Comparison of ENCODE assay signal across 8 mouse cellular contexts in the genomic region with DNA sequence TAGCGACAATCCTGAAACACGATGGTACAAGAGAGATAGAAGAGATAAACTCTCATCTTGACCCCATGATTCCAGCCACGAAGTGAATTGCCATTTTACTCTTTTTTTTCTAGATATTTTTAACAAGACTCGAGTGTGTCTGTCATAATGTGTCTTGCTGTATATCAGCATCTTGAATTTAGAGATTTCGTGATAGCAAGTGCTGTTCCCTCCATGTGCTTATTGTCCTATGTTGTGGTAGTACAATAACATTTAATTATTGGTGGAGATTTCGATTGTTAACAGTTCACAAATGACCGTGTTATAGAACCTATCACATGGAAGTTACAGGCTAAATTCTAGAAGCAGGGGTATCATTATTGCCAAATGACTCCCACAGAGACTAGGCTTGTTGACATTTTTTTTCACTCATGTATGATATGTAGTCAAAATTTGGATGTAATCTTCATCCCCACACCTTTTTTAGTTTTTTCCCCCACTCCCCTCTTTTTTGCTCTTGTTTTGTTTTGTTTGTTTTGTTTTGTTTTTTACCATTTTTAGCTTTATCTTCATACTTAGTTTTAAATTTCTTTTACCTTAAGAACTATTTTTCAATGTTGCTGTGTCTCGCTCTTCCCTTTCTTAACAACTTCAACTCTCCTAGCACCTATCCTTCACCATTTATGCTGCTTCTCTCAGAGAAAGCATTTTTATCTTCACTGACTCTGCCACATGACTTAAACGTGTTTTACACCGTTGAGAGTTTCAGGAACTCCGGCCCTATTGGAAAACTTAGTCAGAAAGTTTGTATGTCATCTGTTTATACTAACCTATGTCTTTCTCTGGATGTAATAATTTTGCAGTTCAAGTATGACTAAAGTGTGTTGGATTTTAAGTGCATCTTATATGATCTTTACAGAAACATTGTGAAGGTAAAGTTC. TPM values are rescaled to one million over a fixed set of nuclear protein-coding genes. Genes with fewer than 3 reads are reported as not detected.
DNase-seq lines count a peak whose midpoint lies in the region; ATAC-seq and TF ChIP-seq lines count a peak whose summit lies in the region.

No protein-coding gene starts in this region.

- TF ChIP-seq RAD21 in MEL (IDR thresholded peaks at IDR 0.05; ENCODE audit: low read depth, low read length), result no peak

- peak overlapping the region; percentile 96 for H3K4me2 ChIP-seq in heart, embryonic 13.5 days

- H3K36me3 ChIP-seq in heart, embryonic 13.5 days, result peaks cover 30% of the 10 kb centered on the region
- peaks cover 13 to 48% of the 10 kb centered on the region in 2 experiments for H3K36me3 ChIP-seq in MEL (ENCODE audit: control insufficient read depth in 1 of 2, insufficient read depth in 2 of 2, low read length in 2 of 2)
- peaks cover 45% of the 10 kb centered on the region for H3K36me3 ChIP-seq in hindbrain, embryonic 10.5 days
- peaks cover 39% of the 10 kb centered on the region for H3K36me3 ChIP-seq in midbrain, embryonic 10.5 days

- peaks cover 26% of the 10 kb centered on the region for H3K4me1 ChIP-seq in heart, embryonic 13.5 days
- H3K4me1 ChIP-seq in MEL (ENCODE audit: control insufficient read depth in 1 of 2, insufficient read depth in 2 of 2, low read length in 2 of 2), result peaks cover 7 to 34% of the 10 kb centered on the region in 2 experiments
- H3K4me1 ChIP-seq in hindbrain, embryonic 10.5 days (replicated peaks), result peaks cover 33% of the 10 kb centered on the region
- peaks cover 40% of the 10 kb centered on the region for H3K4me1 ChIP-seq in midbrain, embryonic 10.5 days

- no peaks in the 10 kb centered on the region for H3K27me3 ChIP-seq in heart, embryonic 13.5 days (replicated peaks)
- H3K27me3 ChIP-seq in MEL (ENCODE audit: control insufficient read depth in 1 of 2, insufficient read depth in 2 of 2, low read length in 2 of 2), result no peaks in the 10 kb centered on the region
- no peaks in the 10 kb centered on the region for H3K27me3 ChIP-seq in hindbrain, embryonic 10.5 days (ENCODE audit: insufficient read depth, poor library complexity, severe bottlenecking)
- no peaks in the 10 kb centered on the region for H3K27me3 ChIP-seq in midbrain, embryonic 10.5 days (ENCODE audit: low read depth, poor library complexity, severe bottlenecking)

- H3K9ac ChIP-seq in heart, embryonic 13.5 days, result peak overlapping the region; percentile 96
- peak overlapping the region; percentile 91 for H3K9ac ChIP-seq in MEL (ENCODE audit: control insufficient read depth, low read depth, low read length, poor library complexity, severe bottlenecking)

- ATAC-seq in heart, embryonic 13.5 days (ENCODE audit: extremely low read depth, insufficient number of reproducible peaks, low FRiP score, low TSS enrichment), result no peak

- H3K27ac ChIP-seq in heart, embryonic 13.5 days (replicated peaks), result peak overlapping the region; percentile 86
- H3K27ac ChIP-seq in MEL (ENCODE audit: control insufficient read depth, low read depth, low read length), result peak overlapping the region; percentile 94
- peak overlapping the region; percentile 94 for H3K27ac ChIP-seq in hindbrain, embryonic 10.5 days
- peak overlapping the region; percentile 93 for H3K27ac ChIP-seq in midbrain, embryonic 10.5 days (replicated peaks)

- H3K79me2 ChIP-seq in MEL (ENCODE audit: control insufficient read depth, insufficient read depth, low read length, poor library complexity), result peaks cover 75% of the 10 kb centered on the region

- TF ChIP-seq POLR2A in MEL (IDR thresholded peaks at IDR 0.05; ENCODE audit: control insufficient read depth in 1 of 2, insufficient read depth in 1 of 2, low read depth in 1 of 2, low read length in 2 of 2, poor library complexity in 1 of 2), result no peak

- 32% methylated on average over 11 of the region's 11 CpGs for WGBS in heart, embryonic 13.5 days
- 39% methylated on average over 11 of the region's 11 CpGs for WGBS in hindbrain, embryonic 10.5 days
- WGBS in midbrain, embryonic 10.5 days, result 40% methylated on average over 11 of the region's 11 CpGs

- TF ChIP-seq CTCF in MEL (IDR thresholded peaks at IDR 0.05 in 2 of 3, conservative IDR thresholded peaks at IDR 0.05 in 1 of 3; ENCODE audit: control insufficient read depth in 1 of 3, insufficient read depth in 1 of 3, low read depth in 2 of 3, low read length in 3 of 3, poor library complexity in 1 of 3, severe bottlenecking in 1 of 3), result no peak

- no peak for DNase-seq in heart, postnatal 14 days
- peak; percentile 55 for DNase-seq in MEL (ENCODE audit: low read depth, low spot score)
- no peak for DNase-seq in hindbrain, embryonic 10.5 days (ENCODE audit: low spot score)
- DNase-seq in midbrain, embryonic 10.5 days (ENCODE audit: low spot score), result no peak
- DNase-seq in left cerebral cortex, postnatal 10 days (ENCODE audit: extremely low spot score in 1 of 2, low spot score in 2 of 2), result no peak
- no peak for DNase-seq in cerebellum, postnatal 10 days
- DNase-seq in adrenal gland, postnatal 4 days (ENCODE audit: low spot score in 2 of 2), result no peak

- peak overlapping the region; percentile 89 for H3K4me3 ChIP-seq in heart, embryonic 13.5 days
- H3K4me3 ChIP-seq in MEL (ENCODE audit: control insufficient read depth in 1 of 2, insufficient read depth in 1 of 2, low read depth in 2 of 2, low read length in 2 of 2), result peak overlapping the region; percentile 83 to 95
- H3K4me3 ChIP-seq in hindbrain, embryonic 10.5 days, result peak overlapping the region; percentile 79
- peak overlapping the region; percentile 88 for H3K4me3 ChIP-seq in midbrain, embryonic 10.5 days

- H3K9me3 ChIP-seq in heart, embryonic 13.5 days, result no peaks in the 10 kb centered on the region
- no peaks in the 10 kb centered on the region for H3K9me3 ChIP-seq in MEL (replicated peaks; ENCODE audit: insufficient read depth, low read length)
- H3K9me3 ChIP-seq in hindbrain, embryonic 10.5 days, result no peaks in the 10 kb centered on the region
- no peaks in the 10 kb centered on the region for H3K9me3 ChIP-seq in midbrain, embryonic 10.5 days (replicated peaks)

- peak in 1 of 2 experiments; percentile 32; a peak in 2 of 4 replicates for TF ChIP-seq EP300 in MEL (IDR thresholded peaks at IDR 0.05; ENCODE audit: low read depth in 1 of 2, low read length in 2 of 2)

- intact Hi-C loops in heart, postnatal 14 days (cut with DNase I), result no loop called here
- intact Hi-C loops in left cerebral cortex, postnatal 10 days (cut with DNase I), result loop anchor here (10.0 kb wide), 1 partner anchor 727 kb away; no protein-coding TSS in a partner anchor

TF ChIP-seq in MEL, 35 proteins besides CTCF, POLR2A, EP300 and RAD21 (continues in another document):
- TF ChIP-seq USF1 (IDR thresholded peaks at IDR 0.05; ENCODE audit: low read depth, low read length) (peak; percentile 77), JUND (IDR thresholded peaks at IDR 0.05; ENCODE audit: low read depth, low read length) (no peak), MEF2A (IDR thresholded peaks at IDR 0.05; ENCODE audit: extremely low read depth, insufficient replicate concordance, low read depth, low read length, poor library complexity, severe bottlenecking) (no peak), MAZ (IDR thresholded peaks at IDR 0.05; ENCODE audit: low read depth, low read length) (no peak), SIN3A (IDR thresholded peaks at IDR 0.05; ENCODE audit: low read length) (peak; percentile 78; the same call in 1 of the 2 replicates), SMC3 (IDR thresholded peaks at IDR 0.05; ENCODE audit: low read depth, low read length) (no peak), POLR2AphosphoS5 (IDR thresholded peaks at IDR 0.05; ENCODE audit: borderline replicate concordance, low read depth, low read length) (no peak), MYC (IDR thresholded peaks at IDR 0.05; ENCODE audit: low read depth, low read length) (peak; percentile 82), POLR2AphosphoS2 (IDR thresholded peaks at IDR 0.05; ENCODE audit: low read length) (peak; percentile 61; the same call in 1 of the 2 replicates), ZMIZ1 (IDR thresholded peaks at IDR 0.05; ENCODE audit: low read depth, low read length) (no peak), ZKSCAN1 (IDR thresholded peaks at IDR 0.05; ENCODE audit: low read depth, low read length) (no peak), ETS1 (IDR thresholded peaks at IDR 0.05; ENCODE audit: low read depth, low read length) (0 out of 2 replicates have a peak, but pooled peaks have one; percentile 10)

RNA-seq across cellular contexts. Expression of gene Psmc2, which starts 2.4 kb away (rescaled TPM):
- 138 and 158 TPM in 2 replicates for polyA plus RNA-seq in heart, embryonic 13.5 days (2015; fragmentation: Nextera tagmentation; extraction: Ambion mirVana)
- 10 to 100 TPM; 89.2 to 94.5 TPM for total RNA-seq in heart, postnatal 14 days (2021)
- 297 and 330 TPM in 2 replicates for total RNA-seq in MEL (2012; rRNA removed)
- polyA plus RNA-seq in MEL (2012; ENCODE audit: insufficient read depth in 1 of 2, insufficient read length in 2 of 2, low read depth in 1 of 2, low replicate concordance in 2 of 2, missing spikeins in 1 of 2), result 100 to 1,000 TPM; 316 to 356 TPM
- polyA plus RNA-seq in hindbrain, embryonic 10.5 days (2016; fragmentation: Nextera tagmentation; extraction: Ambion mirVana), result 231 and 236 TPM in 2 replicates
- polyA plus RNA-seq in midbrain, embryonic 10.5 days (2016; fragmentation: Nextera tagmentation; extraction: Ambion mirVana), result 247 and 261 TPM in 2 replicates
- total RNA-seq in left cerebral cortex, postnatal 10 days (2021), result 100 to 1,000 TPM; 122 TPM
- 100 to 1,000 TPM; 126 to 130 TPM for total RNA-seq in adrenal gland, postnatal 4 days (2021)

RNA-seq across cellular contexts. Expression of gene Dnajc2, which starts 2.4 kb away (rescaled TPM):
- polyA plus RNA-seq in heart, embryonic 13.5 days (2015; fragmentation: Nextera tagmentation; extraction: Ambion mirVana), result 46.8 and 51.9 TPM in 2 replicates
- 10 to 100 TPM; 13.5 to 17.6 TPM for total RNA-seq in heart, postnatal 14 days (2021)
- 197 and 211 TPM in 2 replicates for total RNA-seq in MEL (2012; rRNA removed)
- polyA plus RNA-seq in MEL (2012; ENCODE audit: insufficient read depth in 1 of 2, insufficient read length in 2 of 2, low read depth in 1 of 2, low replicate concordance in 2 of 2, missing spikeins in 1 of 2), result 100 to 1,000 TPM in 1 of 2 experiments, 10 to 100 TPM in 1; 64.7 to 199 TPM
- polyA plus RNA-seq in hindbrain, embryonic 10.5 days (2016; fragmentation: Nextera tagmentation; extraction: Ambion mirVana), result 67.1 and 94.3 TPM in 2 replicates
- polyA plus RNA-seq in midbrain, embryonic 10.5 days (2016; fragmentation: Nextera tagmentation; extraction: Ambion mirVana), result 89.0 and 100 TPM in 2 replicates
- 10 to 100 TPM; 34.8 to 36.1 TPM for total RNA-seq in left cerebral cortex, postnatal 10 days (2021)
- 10 to 100 TPM; 31.4 to 41.3 TPM for total RNA-seq in adrenal gland, postnatal 4 days (2021)

RNA-seq across cellular contexts. Expression of gene Pmpcb, which starts 50.5 kb away (rescaled TPM):
- 131 and 149 TPM in 2 replicates for polyA plus RNA-seq in heart, embryonic 13.5 days (2015; fragmentation: Nextera tagmentation; extraction: Ambion mirVana)
- 100 to 1,000 TPM; 220 to 223 TPM for total RNA-seq in heart, postnatal 14 days (2021)
- total RNA-seq in MEL (2012; rRNA removed), result 162 and 169 TPM in 2 replicates
- polyA plus RNA-seq in MEL (2012; ENCODE audit: insufficient read depth in 1 of 2, insufficient read length in 2 of 2, low read depth in 1 of 2, low replicate concordance in 2 of 2, missing spikeins in 1 of 2), result 100 to 1,000 TPM; 172 to 265 TPM
- 75.4 and 78.2 TPM in 2 replicates for polyA plus RNA-seq in hindbrain, embryonic 10.5 days (2016; fragmentation: Nextera tagmentation; extraction: Ambion mirVana)
- polyA plus RNA-seq in midbrain, embryonic 10.5 days (2016; fragmentation: Nextera tagmentation; extraction: Ambion mirVana), result 87.0 and 88.6 TPM in 2 replicates
- total RNA-seq in left cerebral cortex, postnatal 10 days (2021), result 10 to 100 TPM; 55.0 to 72.7 TPM
- total RNA-seq in adrenal gland, postnatal 4 days (2021), result 100 to 1,000 TPM; 213 to 227 TPM
